Mouse (Mus musculus): ENCODE data around the gene Wapl.

- TF ChIP-seq CTCF (IDR thresholded peaks at IDR 0.05; ENCODE audit: control insufficient read depth, insufficient read depth, insufficient replicate concordance, low read depth, low read length) (no peak), POLR2A (IDR thresholded peaks at IDR 0.05; ENCODE audit: control insufficient read depth, low read depth, low read length) (no peak)
These were observed 71.7 kb downstream of the Wapl start for GRCm38 (mm10) chr14:34745401-34745800.
